Mouse (Mus musculus) intestine, embryonic 15.5 days (tissue): Measurements from ENCODE around the gene Nsun2. TPM values are rescaled to one million over a fixed set of nuclear protein-coding genes. Genes with fewer than 3 reads are reported as not detected.
"Not testable (repeated sequence)": the region's sequence is repeated elsewhere in the genome, so short reads cannot be mapped to it uniquely, and the experiment has no call there.

Experiments used
- ATAC-seq: fragments of 200-750 bp; cut with Nextera tagmentation; 2 replicates; pipeline ENCODE4 v1.8.0; 2017; ENCODE audit warnings: moderate TSS enrichment, moderate library complexity
- H3K27ac ChIP-seq: fragments of 300-500 bp; sonication (generic); 2 replicates; pipeline ENCODE4 v1.5.1; 2015; ENCODE audit warnings: mild to moderate bottlenecking, inconsistent platforms
- H3K27me3 ChIP-seq: fragments of 300-500 bp; sonication (generic); replicated peaks from 2 replicates; pipeline ENCODE4 v1.6.1; 2015; ENCODE audit warnings: inconsistent platforms
- H3K36me3 ChIP-seq: fragments of 300-500 bp; sonication (generic); 2 replicates; pipeline ENCODE4 v1.6.1; 2015; ENCODE audit warnings: inconsistent platforms
- H3K4me1 ChIP-seq: fragments of 300-500 bp; sonication (generic); replicated peaks from 2 replicates; pipeline ENCODE4 v1.6.1; 2015; ENCODE audit warnings: inconsistent platforms
- H3K4me2 ChIP-seq: fragments of 300-500 bp; sonication (generic); replicated peaks from 2 replicates; pipeline ENCODE4 v1.6.1; 2015; ENCODE audit warnings: mild to moderate bottlenecking, inconsistent platforms
- H3K4me3 ChIP-seq: fragments of 300-500 bp; sonication (generic); replicated peaks from 2 replicates; pipeline ENCODE4 v1.5.1; 2015; ENCODE audit warnings: inconsistent platforms
- H3K9ac ChIP-seq: fragments of 300-500 bp; sonication (generic); 2 replicates; pipeline ENCODE4 v1.6.1; 2015; ENCODE audit warnings: inconsistent platforms
- H3K9me3 ChIP-seq: fragments of 300-500 bp; sonication (generic); 2 replicates; pipeline ENCODE4 v1.6.1; 2016; ENCODE audit warnings: inconsistent platforms
- WGBS: fragments of 180-500 bp; shearing (Covaris S2); methylation state at CpG from one replicate; pipeline ENCODE4 v1.1.7; 2015; 5-methylcytosine and 5-hydroxymethylcytosine counted together
- polyA plus RNA-seq: library from polyadenylated mRNA; unstranded; fragments of >200 nt; fragmentation: Nextera tagmentation; extraction: Ambion mirVana; gene quantifications from 2 replicates; pipeline ENCODE4 v1.2.1, GENCODE M21; 2015

Gene Nsun2
- polyA plus RNA-seq, 1 experiment from 2014 or later: 131 TPM

- H3K27ac ChIP-seq: no peak overlapping the region
- H3K36me3 ChIP-seq: no peaks in the 10 kb centered on the region
- peaks cover 9% of the 10 kb centered on the region for H3K4me1 ChIP-seq
- H3K9ac ChIP-seq: no peak overlapping the region
- H3K4me2 ChIP-seq: no peak overlapping the region
- WGBS: 53% methylated on average over 13 of the region's 13 CpGs
- no peaks in the 10 kb centered on the region for H3K9me3 ChIP-seq
- no peak for ATAC-seq
- no peaks in the 10 kb centered on the region for H3K27me3 ChIP-seq
- H3K4me3 ChIP-seq: no peak overlapping the region
Observed at GRCm38 (mm10) chr13:69559291-69559961, 25.9 kb downstream of the Nsun2 start.

- 80% methylated on average over 9 of the region's 9 CpGs for WGBS
- Histone ChIP-seq H3K9me3 (no peaks in the 10 kb centered on the region), H3K9ac (no peak overlapping the region), H3K4me1 (peaks cover 9% of the 10 kb centered on the region), H3K27me3 (no peaks in the 10 kb centered on the region), H3K27ac (no peak overlapping the region), H3K4me3 (no peak overlapping the region), H3K36me3 (no peaks in the 10 kb centered on the region), H3K4me2 (no peak overlapping the region)
- no peak for ATAC-seq
Observed at GRCm38 (mm10) chr13:69562004-69562403, 28.5 kb downstream of the Nsun2 start.

- 55% methylated on average over 12 of the region's 12 CpGs for WGBS
- peak; percentile 66 for ATAC-seq
- H3K4me3 ChIP-seq: no peak overlapping the region
- H3K9me3 ChIP-seq: no peaks in the 10 kb centered on the region
- H3K4me1 ChIP-seq: peaks cover 9% of the 10 kb centered on the region
- H3K9ac ChIP-seq: no peak overlapping the region
- 0 out of 2 replicates have a peak overlapping the region, but pooled peaks have one; percentile 32 for H3K27ac ChIP-seq
- no peaks in the 10 kb centered on the region for H3K27me3 ChIP-seq
- H3K4me2 ChIP-seq: peak overlapping the region; percentile 43
- H3K36me3 ChIP-seq: no peaks in the 10 kb centered on the region
Observed at GRCm38 (mm10) chr13:69562654-69563574, 29.4 kb downstream of the Nsun2 start.

- Histone ChIP-seq H3K4me1 (peaks cover 9% of the 10 kb centered on the region), H3K27me3 (no peaks in the 10 kb centered on the region), H3K9me3 (no peaks in the 10 kb centered on the region), H3K4me2 (peak overlapping the region; percentile 43), H3K27ac (0 out of 2 replicates have a peak overlapping the region, but pooled peaks have one; percentile 32), H3K4me3 (no peak overlapping the region), H3K36me3 (no peaks in the 10 kb centered on the region), H3K9ac (no peak overlapping the region)
- WGBS: 41% methylated on average over 3 of the region's 3 CpGs
- ATAC-seq: peak; percentile 82
Observed at GRCm38 (mm10) chr13:69563905-69564304, 30.4 kb downstream of the Nsun2 start.

GRCm38 (mm10) chr13:69564573-69564972 is 31.0 kb downstream of the Nsun2 start:
- Histone ChIP-seq H3K27ac (no peak overlapping the region), H3K9me3 (no peaks in the 10 kb centered on the region), H3K4me2 (no peak overlapping the region), H3K36me3 (no peaks in the 10 kb centered on the region), H3K27me3 (no peaks in the 10 kb centered on the region), H3K9ac (no peak overlapping the region), H3K4me3 (no peak overlapping the region), H3K4me1 (peaks cover 9% of the 10 kb centered on the region)
- peak; percentile 63 for ATAC-seq

GRCm38 (mm10) chr13:69565401-69565800 is 31.9 kb downstream of the Nsun2 start:
- not testable (repeated sequence) for H3K4me3 ChIP-seq, H3K4me1 ChIP-seq, H3K27me3 ChIP-seq, H3K9me3 ChIP-seq, H3K36me3 ChIP-seq, ATAC-seq, H3K27ac ChIP-seq, H3K4me2 ChIP-seq, H3K9ac ChIP-seq
- WGBS: 90% methylated on average over 4 of the region's 4 CpGs

GRCm38 (mm10) chr13:69569201-69569600 is 35.7 kb downstream of the Nsun2 start:
- Histone ChIP-seq H3K36me3 (no peaks in the 10 kb centered on the region), H3K27me3 (no peaks in the 10 kb centered on the region), H3K4me2 (no peak overlapping the region), H3K4me1 (0 out of 2 replicates have a peak, but pooled peaks cover 1% of the 10 kb centered on the region), H3K9ac (no peak overlapping the region), H3K9me3 (no peaks in the 10 kb centered on the region), H3K4me3 (no peak overlapping the region), H3K27ac (no peak overlapping the region)
- no peak for ATAC-seq
- WGBS: 88% methylated on average over 9 of the region's 9 CpGs

- Histone ChIP-seq H3K4me1 (no peaks in the 10 kb centered on the region), H3K27ac (no peak overlapping the region), H3K27me3 (no peaks in the 10 kb centered on the region), H3K4me2 (no peak overlapping the region), H3K9ac (no peak overlapping the region), H3K36me3 (no peaks in the 10 kb centered on the region), H3K9me3 (no peaks in the 10 kb centered on the region), H3K4me3 (no peak overlapping the region)
- WGBS: 91% methylated on average over 3 of the region's 3 CpGs
- no peak for ATAC-seq
Observed at GRCm38 (mm10) chr13:69572594-69572993, 39.0 kb downstream of the Nsun2 start.

- H3K27me3 ChIP-seq: no peaks in the 10 kb centered on the region
- WGBS: 58% methylated on average over 11 of the region's 11 CpGs
Observed at GRCm38 (mm10) chr13:69576676-69577075, 43.1 kb downstream of the Nsun2 start.

GRCm38 (mm10) chr13:69577181-69577834 is 43.8 kb downstream of the Nsun2 start:
- Histone ChIP-seq H3K9me3 (no peaks in the 10 kb centered on the region), H3K4me2 (no peak overlapping the region), H3K4me3 (no peak overlapping the region), H3K27ac (no peak overlapping the region), H3K27me3 (no peaks in the 10 kb centered on the region), H3K4me1 (no peaks in the 10 kb centered on the region), H3K36me3 (no peaks in the 10 kb centered on the region), H3K9ac (no peak overlapping the region)
- 89% methylated on average over 16 of the region's 16 CpGs for WGBS
- no peak for ATAC-seq

More at GRCm38 (mm10) chr13:69576676-69577075, 43.1 kb downstream of the Nsun2 start:
- Histone ChIP-seq H3K4me2 (no peak overlapping the region), H3K9ac (no peak overlapping the region), H3K36me3 (no peaks in the 10 kb centered on the region), H3K4me1 (no peaks in the 10 kb centered on the region), H3K9me3 (no peaks in the 10 kb centered on the region), H3K4me3 (no peak overlapping the region), H3K27ac (no peak overlapping the region)
- ATAC-seq: no peak

GRCm38 (mm10) chr13:69582411-69582810 is 48.9 kb downstream of the Nsun2 start:
- Histone ChIP-seq H3K27ac (no peak overlapping the region), H3K9me3 (no peaks in the 10 kb centered on the region), H3K4me3 (no peak overlapping the region), H3K4me1 (0 out of 2 replicates have a peak, but pooled peaks cover 4% of the 10 kb centered on the region), H3K27me3 (no peaks in the 10 kb centered on the region), H3K36me3 (no peaks in the 10 kb centered on the region), H3K9ac (no peak overlapping the region), H3K4me2 (no peak overlapping the region)
- no peak for ATAC-seq
- 86% methylated on average over 6 of the region's 6 CpGs for WGBS

- H3K27ac ChIP-seq: no peak overlapping the region
- no peaks in the 10 kb centered on the region for H3K27me3 ChIP-seq
- no peak for ATAC-seq
- H3K4me3 ChIP-seq: no peak overlapping the region
- H3K4me2 ChIP-seq: no peak overlapping the region
- H3K9ac ChIP-seq: no peak overlapping the region
- H3K4me1 ChIP-seq: 0 out of 2 replicates have a peak, but pooled peaks cover 4% of the 10 kb centered on the region
- H3K36me3 ChIP-seq: no peaks in the 10 kb centered on the region
- H3K9me3 ChIP-seq: no peaks in the 10 kb centered on the region
- WGBS: 91% methylated on average over 6 of the region's 6 CpGs
Observed at GRCm38 (mm10) chr13:69583591-69583990, 50.0 kb downstream of the Nsun2 start.
